Mouse (Mus musculus): ENCODE measurements around the gene Dclk1.

GRCm38 (mm10) chr3:55515966-55516365 is 273.8 kb downstream of the Dclk1 start:
- TF ChIP-seq CTCF (conservative IDR thresholded peaks at IDR 0.05; ENCODE audit: insufficient read depth, insufficient read length, low read depth, low read length) (no peak), POLR2A (IDR thresholded peaks at IDR 0.05; ENCODE audit: low read depth, low read length) (no peak)

All from kidney, adult 2 months (tissue).